Mouse (Mus musculus) midbrain, embryonic 15.5 days (tissue): ENCODE data around the gene Orai2. TPM values are rescaled to one million over a fixed set of nuclear protein-coding genes. Genes with fewer than 3 reads are reported as not detected.
"Not testable (repeated sequence)": the region's sequence is repeated elsewhere in the genome, so short reads cannot be mapped to it uniquely, and the experiment has no call there.

Experiments used
- ATAC-seq: fragments of 200-750 bp; cut with Nextera tagmentation; replicated peaks from 2 replicates; pipeline ENCODE4 v1.8.0; 2017; ENCODE audit warnings: moderate TSS enrichment
- H3K27ac ChIP-seq: fragments of 300-500 bp; sonication (generic); 2 replicates; pipeline ENCODE4 v1.5.1; 2015; ENCODE audit warnings: mild to moderate bottlenecking, inconsistent platforms
- H3K27me3 ChIP-seq: fragments of 300-500 bp; sonication (generic); replicated peaks from 2 replicates; pipeline ENCODE4 v1.6.1; 2015; ENCODE audit warnings: inconsistent platforms
- H3K36me3 ChIP-seq: fragments of 300-500 bp; sonication (generic); replicated peaks from 2 replicates; pipeline ENCODE4 v1.6.1; 2015; ENCODE audit warnings: inconsistent platforms
- H3K4me1 ChIP-seq: fragments of 300-500 bp; sonication (generic); 2 replicates; pipeline ENCODE4 v1.6.1; 2015; ENCODE audit warnings: inconsistent platforms
- H3K4me2 ChIP-seq: fragments of 300-500 bp; sonication (generic); 2 replicates; pipeline ENCODE4 v1.6.1; 2015; ENCODE audit warnings: inconsistent platforms, mild to moderate bottlenecking, moderate library complexity
- H3K4me3 ChIP-seq: fragments of 300-500 bp; sonication (generic); 2 replicates; pipeline ENCODE4 v1.5.1; 2015; ENCODE audit warnings: mild to moderate bottlenecking, inconsistent platforms
- H3K9ac ChIP-seq: fragments of 300-500 bp; sonication (generic); 2 replicates; pipeline ENCODE4 v1.6.1; 2015; ENCODE audit warnings: mild to moderate bottlenecking, inconsistent platforms
- H3K9me3 ChIP-seq: fragments of 300-500 bp; sonication (generic); 2 replicates; pipeline ENCODE4 v1.6.1; 2016; ENCODE audit warnings: inconsistent platforms
- WGBS: fragments of 180-500 bp; shearing (Covaris S2); methylation state at CpG from one replicate; pipeline ENCODE4 v1.1.7; 2015; ENCODE audit warnings: mixed read lengths; 5-methylcytosine and 5-hydroxymethylcytosine counted together
- polyA plus RNA-seq: library from polyadenylated mRNA; unstranded; fragments of >200 nt; fragmentation: Nextera tagmentation; extraction: Ambion mirVana; gene quantifications from 2 replicates; pipeline ENCODE4 v1.2.1, GENCODE M21; 2015

Orai2 gene
- polyA plus RNA-seq, 1 experiment from 2014 or later: 52.0 TPM

DNA sequence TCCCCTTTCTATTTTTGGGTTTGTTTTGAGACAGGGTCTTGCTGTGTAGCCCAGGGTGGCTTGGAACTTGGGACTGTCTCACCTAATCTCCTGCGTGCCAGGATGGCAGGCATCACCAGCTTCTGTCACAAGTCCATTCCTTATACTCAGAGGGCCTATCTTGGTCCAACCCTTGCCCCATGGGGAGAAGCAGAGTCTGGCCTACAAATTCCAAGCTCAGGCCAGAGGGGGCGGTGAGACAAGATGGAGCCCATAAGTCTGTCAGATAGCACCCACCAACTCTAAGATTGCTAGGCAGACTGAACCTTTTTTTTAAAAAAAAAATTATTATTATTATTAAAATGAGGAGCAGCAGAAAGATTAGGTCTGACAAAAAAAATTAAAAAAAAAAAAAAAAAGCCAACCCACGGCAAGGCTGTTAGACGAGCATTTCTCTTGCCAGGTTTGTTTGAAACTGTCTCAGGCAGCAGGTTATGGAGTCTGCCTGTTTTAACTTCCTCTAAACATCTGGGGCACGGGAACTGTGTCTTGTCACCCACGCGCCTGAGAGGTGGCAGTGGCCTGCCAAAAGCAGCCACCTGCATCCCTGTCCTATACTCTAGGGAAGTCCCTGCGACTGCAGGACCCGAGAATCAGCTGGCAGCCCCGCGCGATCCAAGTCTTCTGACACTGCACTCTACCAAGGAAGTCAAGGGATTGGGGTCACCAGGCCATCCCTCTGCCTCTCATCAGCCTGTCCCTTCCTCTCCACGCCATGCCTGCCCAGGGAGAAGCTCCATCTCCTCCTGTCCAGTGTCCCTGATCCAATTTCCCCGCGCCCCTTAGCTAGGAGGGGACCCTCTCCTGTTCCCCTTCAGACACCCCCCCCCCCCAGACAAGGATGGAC lies 644 bp downstream of the Orai2 start:
- Histone ChIP-seq H3K9me3 (no peaks in the 10 kb centered on the region), H3K36me3 (0 out of 2 replicates have a peak, but pooled peaks cover 6% of the 10 kb centered on the region), H3K4me1 (peaks cover 28% of the 10 kb centered on the region), H3K27ac (peak overlapping the region; percentile 85), H3K27me3 (no peaks in the 10 kb centered on the region), H3K4me3 (peak overlapping the region; percentile 64), H3K9ac (peak overlapping the region; percentile 82), H3K4me2 (peak overlapping the region; percentile 67)
- ATAC-seq: peak; percentile 48
- WGBS: 10% methylated on average over 15 of the region's 15 CpGs

- H3K4me3 ChIP-seq: no peak overlapping the region
- no peak for ATAC-seq
- WGBS: 94% methylated on average over 3 of the region's 3 CpGs
- peaks cover 17% of the 10 kb centered on the region for H3K4me1 ChIP-seq
- no peak overlapping the region for H3K4me2 ChIP-seq
- H3K27ac ChIP-seq: no peak overlapping the region
- H3K9me3 ChIP-seq: no peaks in the 10 kb centered on the region
- H3K36me3 ChIP-seq: 0 out of 2 replicates have a peak, but pooled peaks cover 6% of the 10 kb centered on the region
- no peak overlapping the region for H3K9ac ChIP-seq
- H3K27me3 ChIP-seq: no peaks in the 10 kb centered on the region
Measured at GRCm38 (mm10) chr5:136168071-136168470, 2.4 kb downstream of the Orai2 start.

- H3K27me3 ChIP-seq: no peaks in the 10 kb centered on the region
- H3K4me1 ChIP-seq: peaks cover 17% of the 10 kb centered on the region
- 94% methylated on average over 4 of the region's 4 CpGs for WGBS
- H3K4me3 ChIP-seq: no peak overlapping the region
- H3K4me2 ChIP-seq: no peak overlapping the region
- H3K9ac ChIP-seq: no peak overlapping the region
- 0 out of 2 replicates have a peak, but pooled peaks cover 6% of the 10 kb centered on the region for H3K36me3 ChIP-seq
- ATAC-seq: no peak
- H3K9me3 ChIP-seq: no peaks in the 10 kb centered on the region
- H3K27ac ChIP-seq: no peak overlapping the region
Measured at GRCm38 (mm10) chr5:136167296-136167695, 3.2 kb downstream of the Orai2 start.

- H3K4me1 ChIP-seq: peaks cover 6% of the 10 kb centered on the region
- H3K27me3 ChIP-seq: no peaks in the 10 kb centered on the region
- H3K4me3 ChIP-seq: no peak overlapping the region
- H3K27ac ChIP-seq: 0 out of 2 replicates have a peak overlapping the region, but pooled peaks have one; percentile 55
- no peak overlapping the region for H3K4me2 ChIP-seq
- no peak overlapping the region for H3K9ac ChIP-seq
- no peak for ATAC-seq
- 59% methylated on average over 8 of the region's 8 CpGs for WGBS
- peaks cover 12% of the 10 kb centered on the region; the same call in 1 of the 2 replicates for H3K36me3 ChIP-seq
- no peaks in the 10 kb centered on the region for H3K9me3 ChIP-seq
Measured at GRCm38 (mm10) chr5:136165246-136165645, 5.3 kb downstream of the Orai2 start.

GRCm38 (mm10) chr5:136163807-136164474 lies 6.6 kb downstream of the Orai2 start:
- Histone ChIP-seq H3K27ac (no peak overlapping the region), H3K4me1 (no peaks in the 10 kb centered on the region), H3K4me3 (no peak overlapping the region), H3K9ac (no peak overlapping the region), H3K4me2 (no peak overlapping the region), H3K36me3 (peaks cover 12% of the 10 kb centered on the region; the same call in 1 of the 2 replicates), H3K27me3 (no peaks in the 10 kb centered on the region), H3K9me3 (no peaks in the 10 kb centered on the region)
- 61% methylated on average over 11 of the region's 11 CpGs for WGBS
- ATAC-seq: no peak

DNA sequence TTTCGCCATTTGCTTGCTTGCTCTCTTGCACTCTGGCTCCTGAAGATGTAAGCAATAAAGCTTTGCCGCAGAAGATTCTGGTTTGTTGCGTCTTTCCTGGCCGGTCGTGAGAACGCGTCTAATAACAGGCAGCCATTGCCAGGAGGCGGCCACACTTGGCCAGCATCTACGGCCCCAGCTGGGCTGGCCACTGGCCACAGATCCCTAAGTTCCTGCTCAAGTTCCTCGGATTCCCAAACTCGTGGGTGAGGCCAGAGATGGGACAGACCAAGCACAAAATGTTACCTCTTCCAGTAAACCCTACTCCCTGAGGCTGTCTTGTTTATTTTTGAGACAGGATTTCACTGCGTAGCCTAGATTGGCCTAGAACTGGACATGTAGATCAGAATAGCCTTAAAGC lies 10.4 kb downstream of the Orai2 start:
- 91% methylated on average over 11 of the region's 12 CpGs for WGBS
- H3K4me2 ChIP-seq, H3K4me1 ChIP-seq, H3K27ac ChIP-seq, ATAC-seq, H3K36me3 ChIP-seq, H3K4me3 ChIP-seq, H3K9me3 ChIP-seq, H3K27me3 ChIP-seq, H3K9ac ChIP-seq: not testable (repeated sequence)

- no peaks in the 10 kb centered on the region for H3K4me1 ChIP-seq
- no peaks in the 10 kb centered on the region for H3K27me3 ChIP-seq
- no peak overlapping the region for H3K9ac ChIP-seq
- H3K36me3 ChIP-seq: peaks cover 1% of the 10 kb centered on the region; the same call in 1 of the 2 replicates
- no peak overlapping the region for H3K4me3 ChIP-seq
- H3K4me2 ChIP-seq: no peak overlapping the region
- WGBS: 93% methylated on average over 5 of the region's 5 CpGs
- no peaks in the 10 kb centered on the region for H3K9me3 ChIP-seq
- H3K27ac ChIP-seq: no peak overlapping the region
- ATAC-seq: no peak
Measured at GRCm38 (mm10) chr5:136155399-136155798, 15.1 kb downstream of the Orai2 start.

GRCm38 (mm10) chr5:136152365-136152764 lies 18.1 kb downstream of the Orai2 start:
- no peaks in the 10 kb centered on the region for H3K27me3 ChIP-seq
- H3K27ac ChIP-seq: no peak overlapping the region
- no peaks in the 10 kb centered on the region for H3K36me3 ChIP-seq
- H3K4me1 ChIP-seq: no peaks in the 10 kb centered on the region
- no peak overlapping the region for H3K9ac ChIP-seq
- H3K4me2 ChIP-seq: no peak overlapping the region
- no peak for ATAC-seq
- WGBS: 80% methylated on average over 8 of the region's 8 CpGs
- no peaks in the 10 kb centered on the region for H3K9me3 ChIP-seq
- H3K4me3 ChIP-seq: no peak overlapping the region

GRCm38 (mm10) chr5:136149134-136149576 lies 21.4 kb downstream of the Orai2 start:
- H3K4me1 ChIP-seq, H3K27ac ChIP-seq, H3K27me3 ChIP-seq, H3K9ac ChIP-seq, H3K9me3 ChIP-seq, H3K4me2 ChIP-seq, H3K4me3 ChIP-seq, H3K36me3 ChIP-seq, ATAC-seq: not testable (repeated sequence)
- WGBS: 74% methylated on average over 5 of the region's 5 CpGs

DNA sequence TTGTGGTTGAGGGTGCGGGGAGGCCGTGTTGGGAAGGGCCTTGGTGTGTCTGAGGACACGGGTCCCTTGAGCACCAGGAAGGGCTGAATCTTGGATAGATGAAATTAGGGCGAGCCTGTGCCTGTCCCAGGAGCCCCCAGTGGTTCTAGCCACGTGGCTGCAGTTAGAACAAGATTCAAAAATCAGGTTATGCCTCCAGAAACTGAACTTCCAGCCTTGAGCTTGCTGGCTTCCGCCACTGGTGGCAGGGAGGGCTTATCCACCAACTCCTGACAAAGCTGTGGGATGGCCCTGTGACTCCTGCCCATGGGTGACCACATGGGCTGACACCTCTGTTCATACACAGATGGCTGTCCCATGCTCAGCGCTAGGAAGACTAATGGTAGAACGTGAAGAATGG lies 22.8 kb downstream of the Orai2 start:
- Histone ChIP-seq H3K27me3 (no peaks in the 10 kb centered on the region), H3K4me1 (no peaks in the 10 kb centered on the region), H3K4me3 (no peak overlapping the region), H3K9me3 (no peaks in the 10 kb centered on the region), H3K9ac (no peak overlapping the region), H3K36me3 (no peaks in the 10 kb centered on the region), H3K27ac (no peak overlapping the region), H3K4me2 (no peak overlapping the region)
- ATAC-seq: no peak
- 71% methylated on average over 8 of the region's 8 CpGs for WGBS

- H3K27me3 ChIP-seq: no peaks in the 10 kb centered on the region
- no peak overlapping the region for H3K9ac ChIP-seq
- peaks cover 3% of the 10 kb centered on the region; the same call in 1 of the 2 replicates for H3K36me3 ChIP-seq
- H3K4me2 ChIP-seq: no peak overlapping the region
- ATAC-seq: no peak
- WGBS: 96% methylated on average over 1 of the region's 1 CpGs
- H3K4me1 ChIP-seq: no peaks in the 10 kb centered on the region
- no peaks in the 10 kb centered on the region for H3K9me3 ChIP-seq
- no peak overlapping the region for H3K27ac ChIP-seq
- H3K4me3 ChIP-seq: no peak overlapping the region
Measured at GRCm38 (mm10) chr5:136146936-136147335, 23.6 kb downstream of the Orai2 start.

- Histone ChIP-seq H3K4me2 (no peak overlapping the region), H3K36me3 (peaks cover 14% of the 10 kb centered on the region), H3K27ac (no peak overlapping the region), H3K4me1 (no peaks in the 10 kb centered on the region), H3K9me3 (no peaks in the 10 kb centered on the region), H3K4me3 (no peak overlapping the region), H3K9ac (no peak overlapping the region), H3K27me3 (no peaks in the 10 kb centered on the region)
- WGBS: 75% methylated on average over 12 of the region's 12 CpGs
- ATAC-seq: no peak
Measured at GRCm38 (mm10) chr5:136144606-136145430, 25.7 kb downstream of the Orai2 start.
